Mouse (Mus musculus) G1E (cell line): ENCODE measurements around the gene Sbno2.

Experiments
- CTCF ChIP-seq: IDR thresholded peaks from 2 replicates; pipeline ENCODE4 v1.5.1; 2012; ENCODE audit warnings: low read depth, low read length, inconsistent platforms, mixed read lengths
- GATA1 ChIP-seq: IDR thresholded peaks from 2 replicates; pipeline ENCODE4 v1.6.1; 2012; ENCODE audit warnings: borderline replicate concordance, low read length, inconsistent platforms, mixed read lengths
- GATA2 ChIP-seq: IDR thresholded peaks from 2 replicates; pipeline ENCODE4 v1.6.1; 2012; ENCODE audit warnings: low read depth, low read length, inconsistent platforms, borderline replicate concordance
- TAL1 ChIP-seq: conservative IDR thresholded peaks from 2 replicates; pipeline ENCODE4 v1.6.1; 2012; ENCODE audit warnings: low read depth, low read length, inconsistent platforms, mixed read lengths

GRCm38 (mm10) chr10:80135161-80135560 lies 29.8 kb upstream of the Sbno2 start:
- TF ChIP-seq GATA1 (no peak), CTCF (no peak), TAL1 (no peak), GATA2 (no peak)
